ENCODE assay signal across 28 mouse cellular contexts in genomic region chr6:92804254-92804971, GRCm38 (mm10). TPM values are rescaled to one million over a fixed set of nuclear protein-coding genes. Genes with fewer than 3 reads are reported as not detected.
"Had no signal": no experiment of that assay in that cellular context is flagged by ENCODE, and none has a peak within 500 bp of the region (broad histone marks: within the 10 kb centered on the region; RNA-seq: fewer than 3 reads in every experiment).

No protein-coding gene starts in this region.

- DNase-seq: kidney, adult 2 months; kidney, postnatal 25 days; layer of hippocampus, postnatal 36 days; liver; lung, embryonic 14.5 days; lung, postnatal 14 days; lung, postnatal 4 days; retina, postnatal 1 day; right cerebral cortex, postnatal 25 days; spleen, adult 18-20 months; thymus, postnatal 25 days had no signal

- H3K4me3 ChIP-seq: left cerebral cortex, adult 2 months; limb, embryonic 13.5 days; liver, embryonic 12.5 days; liver, embryonic 15.5 days; midbrain, embryonic 12.5 days; myocyte; neural tube, embryonic 13.5 days; stomach, embryonic 15.5 days had no signal

- ATAC-seq: intestine, postnatal 0 days; liver, embryonic 12.5 days; midbrain, embryonic 16.5 days had no signal

- H3K27ac ChIP-seq: left cerebral cortex, adult 2 months; limb, embryonic 13.5 days; liver, embryonic 12.5 days; liver, embryonic 15.5 days; midbrain, embryonic 12.5 days had no signal

- H3K27me3 ChIP-seq: limb, embryonic 13.5 days; liver, embryonic 12.5 days; liver, embryonic 15.5 days; midbrain, embryonic 12.5 days; neural tube, embryonic 13.5 days; stomach, embryonic 15.5 days had no signal

- H3K9ac ChIP-seq: limb, embryonic 13.5 days; liver, embryonic 12.5 days; liver, embryonic 15.5 days; lung, embryonic 14.5 days; midbrain, embryonic 12.5 days; neural tube, embryonic 13.5 days; stomach, embryonic 15.5 days had no signal

- H3K4me1 ChIP-seq: liver, embryonic 12.5 days; liver, embryonic 15.5 days; midbrain, embryonic 12.5 days had no signal

- H3K9me3 ChIP-seq: limb, embryonic 13.5 days; liver, embryonic 12.5 days; liver, embryonic 15.5 days; midbrain, embryonic 12.5 days; neural tube, embryonic 13.5 days; stomach, embryonic 15.5 days had no signal

- H3K4me2 ChIP-seq: limb, embryonic 13.5 days; liver, embryonic 12.5 days; liver, embryonic 15.5 days; lung, embryonic 14.5 days; midbrain, embryonic 12.5 days; neural tube, embryonic 13.5 days; stomach, embryonic 15.5 days had no signal

- H3K36me3 ChIP-seq: liver, embryonic 12.5 days; liver, embryonic 15.5 days; midbrain, embryonic 12.5 days; neural tube, embryonic 13.5 days; stomach, embryonic 15.5 days had no signal

RNA-seq across cellular contexts. Expression of gene A730049H05Rik, which starts 11.9 kb away (rescaled TPM):
- total RNA-seq: left cerebral cortex, postnatal 10 days; left cerebral cortex, postnatal 36 days; megakaryocyte progenitor cell, adult 5-6 weeks; megakaryocyte-erythroid progenitor cell, adult 5-6 weeks; monocyte, adult 5-6 weeks; neutrophil, adult 5-6 weeks had no signal
- polyA plus RNA-seq: large intestine, adult 2 months; liver, embryonic 15.5 days had no signal
